Mouse (Mus musculus) neural tube, embryonic 14.5 days (tissue): Measurements from ENCODE around the gene Nrros. TPM values are rescaled to one million over a fixed set of nuclear protein-coding genes. Genes with fewer than 3 reads are reported as not detected.

Experiments
- ATAC-seq: fragments of 200-750 bp; cut with Nextera tagmentation; 2 replicates; pipeline ENCODE4 v1.8.0; 2017; ENCODE audit warnings: low read depth, mild to moderate bottlenecking, moderate TSS enrichment, moderate library complexity
- H3K27ac ChIP-seq: fragments of 300-500 bp; sonication (generic); 2 replicates; pipeline ENCODE4 v1.5.1; 2014; ENCODE audit warnings: low read depth, mild to moderate bottlenecking, control low read depth, low read length, moderate library complexity, mixed read lengths
- H3K27me3 ChIP-seq: fragments of 300-500 bp; sonication (generic); 2 replicates; pipeline ENCODE4 v1.6.1; 2014; ENCODE audit warnings: low read length; ENCODE audit not compliant: control insufficient read depth, insufficient read depth
- H3K36me3 ChIP-seq: fragments of 300-500 bp; sonication (generic); 2 replicates; pipeline ENCODE4 v1.6.1; 2014; ENCODE audit warnings: low read length, mixed read lengths; ENCODE audit not compliant: control insufficient read depth, insufficient read depth
- H3K4me1 ChIP-seq: fragments of 300-500 bp; sonication (generic); 2 replicates; pipeline ENCODE4 v1.6.1; 2014; ENCODE audit warnings: low read length; ENCODE audit not compliant: control insufficient read depth, insufficient read depth
- H3K4me2 ChIP-seq: fragments of 300-500 bp; sonication (generic); 2 replicates; pipeline ENCODE4 v1.6.1; 2014; ENCODE audit warnings: mild to moderate bottlenecking, low read depth, low read length, control low read depth
- H3K4me3 ChIP-seq: fragments of 300-500 bp; sonication (generic); 2 replicates; pipeline ENCODE4 v1.5.1; 2014; ENCODE audit warnings: low read depth, low read length, control low read depth, mixed read lengths
- H3K9ac ChIP-seq: fragments of 300-500 bp; sonication (generic); replicated peaks from 2 replicates; pipeline ENCODE4 v1.6.1; 2014; ENCODE audit warnings: low read depth, mild to moderate bottlenecking, control low read depth, low read length, mixed read lengths
- H3K9me3 ChIP-seq: fragments of 300-500 bp; sonication (generic); 2 replicates; pipeline ENCODE4 v1.6.1; 2016; ENCODE audit warnings: low read length; ENCODE audit not compliant: control insufficient read depth
- WGBS: fragments of 180-500 bp; shearing (Covaris S2); extraction: QIAGEN DNeasy Blood & Tissue Kit; methylation state at CpG from one replicate; pipeline ENCODE4 v1.1.7; 2014; 5-methylcytosine and 5-hydroxymethylcytosine counted together
- polyA plus RNA-seq: library from polyadenylated mRNA; unstranded; fragments of >200 nt; fragmentation: Nextera tagmentation; extraction: Ambion mirVana; gene quantifications from 2 replicates; pipeline ENCODE4 v1.2.1, GENCODE M21; 2014

Nrros gene
- polyA plus RNA-seq, 1 experiment from 2014 or later: 2.5 TPM

DNA sequence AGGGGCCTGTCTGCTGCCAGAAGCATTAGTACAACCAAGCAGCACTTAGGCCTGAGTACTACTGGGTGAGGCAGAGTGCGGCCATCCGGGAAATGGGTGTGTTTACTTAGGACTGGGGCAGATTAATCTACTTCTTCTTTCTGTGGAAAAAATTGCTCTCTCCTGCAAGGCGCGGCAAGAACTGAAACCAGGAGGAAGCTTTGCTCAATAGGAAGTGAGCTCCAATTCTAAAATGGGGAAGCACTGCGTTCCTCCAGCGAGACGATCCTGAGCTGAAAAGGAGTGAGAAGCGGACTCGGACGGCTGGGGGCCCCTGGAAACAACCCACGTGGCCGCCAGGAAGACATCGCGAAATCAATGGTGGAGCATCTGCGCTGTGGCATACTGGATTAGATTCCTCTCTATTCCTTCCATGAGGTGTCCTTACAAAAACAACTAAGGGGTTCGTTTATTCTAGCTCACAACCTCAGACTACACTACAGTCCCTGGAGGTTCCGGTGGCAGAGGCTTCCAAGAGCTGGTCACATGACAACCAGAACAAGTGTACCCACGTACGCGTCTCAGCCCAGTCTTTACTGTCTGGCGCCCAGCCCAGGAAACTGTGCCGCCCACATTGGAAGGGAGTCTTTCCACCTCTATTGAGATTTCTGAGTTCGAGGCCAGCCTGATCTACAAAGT is 51.7 kb downstream of the Nrros start:
- H3K4me2 ChIP-seq: no peak overlapping the region
- H3K27me3 ChIP-seq: no peaks in the 10 kb centered on the region
- no peaks in the 10 kb centered on the region for H3K4me1 ChIP-seq
- ATAC-seq: no peak
- no peak overlapping the region for H3K27ac ChIP-seq
- no peak overlapping the region for H3K4me3 ChIP-seq
- no peak overlapping the region for H3K9ac ChIP-seq
- WGBS: 73% methylated on average over 23 of the region's 23 CpGs
- no peaks in the 10 kb centered on the region for H3K9me3 ChIP-seq
- 0 out of 2 replicates have a peak, but pooled peaks cover 3% of the 10 kb centered on the region for H3K36me3 ChIP-seq

GRCm38 (mm10) chr16:32110951-32111699 is 54.3 kb downstream of the Nrros start:
- Histone ChIP-seq H3K9ac (no peak overlapping the region), H3K9me3 (no peaks in the 10 kb centered on the region), H3K4me1 (no peaks in the 10 kb centered on the region), H3K4me3 (no peak overlapping the region), H3K4me2 (no peak overlapping the region), H3K27ac (no peak overlapping the region), H3K36me3 (peaks cover 13% of the 10 kb centered on the region; the same call in 1 of the 2 replicates), H3K27me3 (no peaks in the 10 kb centered on the region)
- no peak for ATAC-seq
- 82% methylated on average over 15 of the region's 15 CpGs for WGBS

DNA sequence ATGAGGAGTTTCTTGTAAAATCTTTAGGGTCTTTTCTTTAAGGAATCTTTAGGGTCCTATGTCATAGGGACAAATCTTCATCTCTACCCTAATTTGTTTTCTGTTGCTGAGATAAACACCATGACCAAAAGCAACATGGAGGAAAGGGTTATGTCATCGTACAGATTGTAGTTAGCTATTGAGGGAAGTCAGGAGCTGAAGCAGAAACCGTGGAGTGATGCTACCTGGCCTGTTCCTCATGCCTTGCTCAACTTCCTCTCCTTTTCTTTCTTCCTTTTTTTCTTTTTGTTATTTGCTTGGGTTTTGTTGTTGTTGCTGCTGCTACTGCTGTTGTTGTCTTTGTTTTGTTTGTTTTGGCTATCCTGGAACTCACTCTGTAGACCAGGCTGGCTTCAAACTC is 56.8 kb downstream of the Nrros start:
- Histone ChIP-seq H3K4me1 (no peaks in the 10 kb centered on the region), H3K4me3 (no peak overlapping the region), H3K4me2 (no peak overlapping the region), H3K9ac (no peak overlapping the region), H3K27ac (no peak overlapping the region), H3K9me3 (no peaks in the 10 kb centered on the region), H3K36me3 (peaks cover 13% of the 10 kb centered on the region; the same call in 1 of the 2 replicates), H3K27me3 (no peaks in the 10 kb centered on the region)
- no peak for ATAC-seq
- 96% methylated on average over 2 of the region's 2 CpGs for WGBS

DNA sequence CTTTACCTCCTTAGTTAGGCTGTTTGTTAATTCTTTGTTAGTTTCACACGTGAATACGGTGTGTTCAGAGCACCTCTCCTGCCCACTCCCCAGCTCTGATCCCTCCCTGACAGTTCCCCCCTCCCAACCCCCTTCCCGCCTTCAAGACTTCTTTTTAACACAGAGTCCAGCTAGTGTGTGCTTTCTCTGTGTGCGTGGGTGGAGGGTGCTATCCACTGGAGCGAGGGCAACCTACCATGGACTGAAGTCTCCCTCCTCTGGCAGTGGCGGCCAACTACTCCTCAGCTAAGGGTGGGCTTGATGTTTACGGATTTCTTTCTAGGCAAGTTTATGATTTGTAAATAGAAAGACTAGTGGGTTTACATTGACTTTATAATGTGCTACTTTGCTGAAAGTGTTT is 57.2 kb downstream of the Nrros start:
- Histone ChIP-seq H3K36me3 (peaks cover 13% of the 10 kb centered on the region; the same call in 1 of the 2 replicates), H3K9ac (no peak overlapping the region)
- WGBS: 83% methylated on average over 7 of the region's 7 CpGs

GRCm38 (mm10) chr16:32107342-32108045 is 57.9 kb downstream of the Nrros start:
- peaks cover 13% of the 10 kb centered on the region; the same call in 1 of the 2 replicates for H3K36me3 ChIP-seq
- no peak for ATAC-seq
- WGBS: 93% methylated on average over 12 of the region's 12 CpGs

More for the DNA sequence above, 57.2 kb downstream of the Nrros start:
- Histone ChIP-seq H3K27ac (no peak overlapping the region), H3K4me1 (no peaks in the 10 kb centered on the region), H3K4me2 (no peak overlapping the region), H3K9me3 (no peaks in the 10 kb centered on the region), H3K4me3 (no peak overlapping the region), H3K27me3 (no peaks in the 10 kb centered on the region)
- no peak for ATAC-seq

GRCm38 (mm10) chr16:32105698-32106097 is 59.7 kb downstream of the Nrros start:
- H3K4me1 ChIP-seq: no peaks in the 10 kb centered on the region
- H3K27ac ChIP-seq: no peak overlapping the region
- WGBS: 100% methylated on average over 1 of the region's 1 CpGs
- H3K9me3 ChIP-seq: no peaks in the 10 kb centered on the region
- no peak overlapping the region for H3K4me3 ChIP-seq
- no peak for ATAC-seq
- no peak overlapping the region for H3K9ac ChIP-seq
- H3K4me2 ChIP-seq: no peak overlapping the region
- H3K27me3 ChIP-seq: no peaks in the 10 kb centered on the region
- peaks cover 13% of the 10 kb centered on the region; the same call in 1 of the 2 replicates for H3K36me3 ChIP-seq

More at GRCm38 (mm10) chr16:32107342-32108045, 57.9 kb downstream of the Nrros start:
- no peaks in the 10 kb centered on the region for H3K9me3 ChIP-seq
- H3K9ac ChIP-seq: no peak overlapping the region
- H3K27ac ChIP-seq: no peak overlapping the region
- H3K4me3 ChIP-seq: no peak overlapping the region
- no peaks in the 10 kb centered on the region for H3K4me1 ChIP-seq
- no peaks in the 10 kb centered on the region for H3K27me3 ChIP-seq
- no peak overlapping the region for H3K4me2 ChIP-seq

DNA sequence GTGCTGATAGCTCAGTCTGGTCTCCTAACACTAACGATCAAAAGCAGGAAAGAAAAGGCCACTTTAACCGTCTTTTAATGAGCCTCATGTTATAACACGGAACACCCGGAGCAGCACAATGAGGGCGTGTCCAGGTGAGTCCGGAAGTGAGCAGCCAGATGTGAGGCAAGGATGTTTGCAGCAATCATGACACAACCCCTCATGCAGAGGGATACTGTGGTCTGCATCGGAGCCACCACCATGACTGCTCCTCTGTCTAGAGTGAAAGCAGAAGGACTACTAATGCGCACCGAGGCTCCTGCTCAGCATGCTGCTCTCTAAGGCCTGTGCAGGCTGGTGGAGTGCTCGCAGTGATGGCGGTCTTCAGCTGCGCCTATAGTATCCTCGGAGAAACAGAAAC is 63.1 kb downstream of the Nrros start:
- H3K36me3 ChIP-seq: peaks cover 8% of the 10 kb centered on the region; the same call in 1 of the 2 replicates
- no peaks in the 10 kb centered on the region for H3K27me3 ChIP-seq
- peaks cover 10% of the 10 kb centered on the region for H3K4me1 ChIP-seq
- WGBS: 96% methylated on average over 13 of the region's 13 CpGs
- no peak overlapping the region for H3K4me3 ChIP-seq
- H3K9me3 ChIP-seq: no peaks in the 10 kb centered on the region
- ATAC-seq: no peak
- no peak overlapping the region for H3K9ac ChIP-seq
- H3K4me2 ChIP-seq: no peak overlapping the region
- H3K27ac ChIP-seq: no peak overlapping the region

GRCm38 (mm10) chr16:32099638-32100150 is 65.7 kb downstream of the Nrros start, which contains the start of the genes Pigx and Cep19:
TSS of gene Pigx (minus strand) at chr16:32099740.
TSS of gene Cep19 (plus strand) at chr16:32099800.
- WGBS: under 1% methylated on average over 34 of the region's 34 CpGs
- Histone ChIP-seq H3K4me3 (peak within 1 kb of the TSS; percentile 93), H3K27ac (peak within 1 kb of the TSS; percentile 71), H3K9ac (peak within 1 kb of the TSS; percentile 74), H3K9me3 (no peaks in the 10 kb centered on the region), H3K4me1 (peaks cover 10% of the 10 kb centered on the region), H3K4me2 (peak within 1 kb of the TSS; percentile 75), H3K27me3 (no peaks in the 10 kb centered on the region), H3K36me3 (no peaks in the 10 kb centered on the region)
- ATAC-seq: peak; percentile 98
